Mouse (Mus musculus) left cerebral cortex, adult 18-20 months (tissue): ENCODE measurements around the gene Tdrkh. TPM values are rescaled to one million over a fixed set of nuclear protein-coding genes. Genes with fewer than 3 reads are reported as not detected.

Experiments
- DNase-seq, 2 experiments: peaks; one replicate each; pipeline ENCODE4 v3.0.0; 2021 to 2022; ENCODE audit warnings: low spot score in 2 of 2, mixed read lengths in 1 of 2
- total RNA-seq, 2 experiments: library from RNA; stranded (reverse); gene quantifications; 2 replicates each; pipeline ENCODE4 v1.2.3; 2021

The Tdrkh gene
- total RNA-seq, 2 experiments from 2014 or later, result 37.8 to 39.0 TPM

DNA sequence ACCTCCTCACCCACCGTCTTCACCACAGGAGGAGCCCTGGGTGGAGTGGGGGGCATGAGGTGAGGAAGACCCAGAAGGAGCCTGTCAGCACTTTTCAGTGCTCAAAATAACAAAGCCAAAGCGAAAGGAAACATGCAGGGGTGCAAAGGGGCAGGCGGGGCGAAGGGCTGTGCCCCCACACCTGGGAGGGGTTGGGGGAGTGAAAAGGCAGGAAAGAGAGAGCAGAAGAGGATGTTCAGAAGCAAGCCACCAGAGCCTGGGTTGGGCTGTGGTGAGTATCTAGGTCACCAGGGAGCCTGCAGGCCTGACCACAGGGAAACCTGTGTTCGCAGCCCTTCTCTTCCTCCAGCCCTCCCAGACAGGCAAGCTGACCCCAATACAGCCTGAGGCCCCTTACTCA lies 25.0 kb upstream of the Tdrkh start:
- no peak for DNase-seq

DNA sequence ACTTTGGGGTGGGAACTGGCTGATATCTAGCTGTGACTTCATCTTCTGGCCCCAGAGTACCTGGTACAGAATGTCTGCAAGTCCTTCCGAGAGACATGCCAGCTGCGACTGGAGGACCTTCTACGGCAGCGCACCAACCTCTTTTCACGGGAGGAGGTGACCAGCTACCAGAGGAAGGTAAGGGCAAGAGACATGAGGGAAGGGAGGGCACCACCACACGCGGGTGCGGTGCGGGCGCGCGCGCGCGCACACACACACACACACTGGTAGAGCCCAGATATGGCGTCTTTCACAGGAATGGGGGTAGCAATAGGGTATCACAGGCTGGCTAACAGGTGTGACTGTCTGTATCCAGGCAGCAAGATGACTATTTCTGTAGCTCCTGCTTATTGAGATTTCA lies 23.7 kb upstream of the Tdrkh start:
- DNase-seq, result no peak

DNA sequence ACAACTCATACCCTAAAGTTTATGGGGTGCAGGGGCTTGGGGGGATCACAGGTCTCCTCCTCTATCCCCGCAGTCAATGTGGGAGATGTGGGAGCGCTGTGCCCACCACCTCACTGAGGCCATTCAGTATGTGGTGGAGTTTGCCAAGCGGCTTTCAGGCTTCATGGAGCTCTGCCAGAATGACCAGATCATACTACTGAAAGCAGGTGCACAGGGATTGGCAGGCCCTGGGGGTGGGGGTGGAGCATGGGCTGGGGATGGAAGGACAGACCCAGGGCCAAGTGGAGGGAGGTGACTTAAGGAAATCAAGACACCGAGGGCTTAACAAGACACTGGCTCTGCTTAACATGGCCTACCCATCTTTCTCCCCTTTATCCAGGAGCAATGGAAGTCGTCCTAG lies 22.1 kb upstream of the Tdrkh start:
- no peak for DNase-seq

DNA sequence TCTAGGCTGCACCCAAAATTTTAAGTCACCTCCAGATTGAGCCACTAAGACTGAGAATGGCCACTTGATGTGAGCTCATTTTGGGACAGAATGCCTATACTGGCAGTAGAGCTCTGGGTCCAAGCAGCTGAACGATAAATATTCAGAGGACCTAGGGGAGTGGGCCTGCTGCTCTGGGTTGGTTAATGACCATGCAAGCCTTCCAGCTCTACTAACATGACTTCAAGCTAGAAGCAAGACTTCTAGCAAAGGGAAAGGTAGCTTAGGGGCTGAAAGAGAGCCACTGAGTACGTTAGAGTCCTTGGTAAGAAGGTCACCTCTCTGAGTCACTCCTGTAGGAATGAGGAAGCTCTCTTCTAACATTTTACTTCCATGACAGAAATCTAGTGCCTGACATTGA lies 20.9 kb upstream of the Tdrkh start:
- DNase-seq, result no peak

DNA sequence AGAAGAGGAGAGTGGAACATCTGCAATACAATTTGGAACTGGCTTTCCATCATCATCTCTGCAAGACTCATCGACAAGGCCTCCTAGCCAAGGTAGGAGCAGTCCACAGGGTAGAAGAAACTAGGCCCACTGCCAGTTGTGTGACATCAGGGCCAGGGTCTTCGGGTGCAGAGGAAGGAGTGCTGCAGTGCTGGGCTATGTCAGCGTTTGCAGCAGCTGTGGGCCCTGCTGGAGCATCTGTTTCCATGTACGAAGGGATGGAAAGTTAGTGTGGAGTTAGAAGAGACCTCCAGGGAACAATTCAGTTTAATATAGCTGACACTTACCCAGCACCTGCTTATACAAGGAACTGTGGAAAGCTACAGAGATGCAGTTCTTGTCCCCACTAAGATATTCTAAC lies 20.0 kb upstream of the Tdrkh start:
- DNase-seq, result no peak

DNA sequence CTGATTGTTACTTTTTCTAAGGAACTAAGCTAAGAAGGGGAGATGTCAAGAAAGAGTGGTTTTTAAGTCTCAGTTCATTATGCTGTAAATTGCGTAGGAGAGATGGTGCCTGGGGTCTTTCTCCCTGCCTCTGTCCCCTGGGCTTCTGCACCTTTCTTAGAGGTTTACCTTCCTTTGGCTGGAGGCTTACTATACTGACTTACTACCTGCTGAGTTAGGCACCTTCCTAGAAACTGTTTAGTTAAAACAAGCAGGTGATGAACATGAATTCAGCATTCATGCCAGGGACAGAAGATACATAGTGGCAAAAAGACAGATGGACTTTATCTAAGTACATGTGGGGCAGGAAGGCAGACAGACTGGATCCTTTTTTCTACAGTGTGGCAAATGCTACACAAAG lies 16.7 kb upstream of the Tdrkh start:
- DNase-seq, result no peak

DNA sequence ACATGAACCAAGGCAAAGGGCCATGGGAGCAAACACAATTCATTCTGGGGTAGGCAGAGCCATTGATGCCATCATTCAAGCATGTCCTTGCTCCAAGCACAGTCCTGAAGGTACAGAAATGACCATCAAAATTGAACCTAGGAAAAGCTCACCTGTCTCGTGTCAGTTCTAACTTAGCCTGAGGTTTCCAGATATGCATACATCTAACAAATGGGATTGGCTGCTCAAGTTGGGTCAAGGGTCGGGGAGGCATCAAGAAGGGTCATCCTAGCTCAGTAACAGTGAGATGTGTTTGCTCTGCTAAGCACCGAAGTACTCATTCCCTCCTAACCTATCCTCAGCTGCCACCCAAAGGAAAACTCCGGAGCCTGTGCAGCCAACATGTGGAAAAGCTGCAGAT lies 16.2 kb upstream of the Tdrkh start:
- DNase-seq, result no peak

DNA sequence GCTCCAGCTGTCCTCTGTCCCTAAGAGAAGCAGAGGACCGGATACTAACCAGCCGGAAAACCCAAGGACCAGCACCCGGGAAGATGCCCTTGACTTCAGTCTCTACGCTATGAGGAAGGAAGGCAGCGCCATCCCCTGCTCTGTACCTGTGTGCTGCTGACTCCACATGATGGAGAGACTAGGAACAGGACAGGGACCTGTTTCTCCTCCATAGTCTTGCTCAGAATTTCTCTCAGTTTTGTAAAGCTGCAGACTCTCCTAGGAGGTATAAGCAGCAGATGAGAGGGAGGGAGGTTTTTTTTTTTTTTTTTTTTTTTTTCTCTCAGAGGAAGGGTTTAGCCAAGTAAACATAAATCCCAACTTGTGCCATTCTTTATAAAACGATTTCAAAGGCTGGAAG lies 14.9 kb upstream of the Tdrkh start, which contains the start of gene Lingo4:
Lingo4 (plus strand) TSS at position 301 of the 400 bp plus-strand sequence.
- no peak for DNase-seq

DNA sequence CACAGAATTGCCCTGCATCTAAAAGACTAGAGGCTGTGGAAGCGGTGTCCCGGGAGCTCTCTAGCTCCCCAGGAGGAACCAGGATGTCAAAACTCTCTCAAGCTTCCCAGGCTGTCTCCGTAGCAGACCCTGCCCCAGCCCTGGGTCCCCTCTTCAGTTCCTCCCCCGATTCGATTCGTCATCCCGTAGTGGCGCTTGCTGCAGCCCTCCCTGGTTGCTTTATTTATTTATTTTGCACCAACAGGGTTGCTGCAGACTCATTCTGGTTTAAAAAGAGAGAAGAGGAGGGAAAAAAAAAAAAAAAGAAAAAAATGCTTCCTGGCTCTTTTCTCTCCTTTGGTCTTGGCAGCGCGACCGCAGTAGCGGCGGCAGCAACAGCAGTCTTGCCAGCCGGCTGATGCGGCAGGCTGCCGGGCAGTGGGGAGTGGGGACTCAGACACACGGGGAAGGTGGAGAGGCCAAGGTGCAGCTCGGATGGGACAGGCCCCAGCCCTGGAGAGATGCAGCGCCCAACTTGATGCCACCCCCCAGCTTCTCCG lies 14.1 kb upstream of the Tdrkh start:
- DNase-seq, result peak in 1 of 2 experiments; percentile 22

DNA sequence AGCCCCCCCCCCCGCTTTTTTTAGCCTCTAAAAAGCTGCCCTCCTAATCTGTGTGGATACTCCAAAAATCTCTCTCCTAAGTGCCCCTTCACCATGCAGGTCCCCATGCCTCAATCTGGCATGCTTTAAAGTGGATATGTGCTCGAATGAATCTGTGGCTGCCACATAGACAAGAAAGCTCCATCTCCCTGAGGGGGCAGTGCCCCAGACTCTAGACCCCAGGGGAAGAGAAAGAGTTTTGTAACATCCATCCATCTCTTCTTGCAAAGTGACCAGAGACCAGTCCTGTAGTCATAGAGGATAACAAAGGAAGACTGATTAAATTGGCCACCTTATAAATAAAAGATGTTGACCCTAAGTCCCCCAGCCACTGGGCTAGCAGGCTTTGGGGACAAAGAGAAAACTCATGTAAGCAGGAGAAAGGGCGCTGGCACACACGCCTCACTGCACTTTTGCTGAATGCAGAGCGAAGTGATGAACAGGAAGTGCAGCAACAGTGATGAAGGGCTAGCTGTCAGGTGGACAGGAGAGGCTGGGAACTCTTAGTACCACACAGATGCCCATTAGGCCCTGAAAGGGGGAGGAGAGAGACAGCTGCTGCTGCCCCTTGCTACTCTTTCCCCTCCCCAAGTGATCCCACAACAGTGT lies 13.3 kb upstream of the Tdrkh start:
- DNase-seq, result no peak

DNA sequence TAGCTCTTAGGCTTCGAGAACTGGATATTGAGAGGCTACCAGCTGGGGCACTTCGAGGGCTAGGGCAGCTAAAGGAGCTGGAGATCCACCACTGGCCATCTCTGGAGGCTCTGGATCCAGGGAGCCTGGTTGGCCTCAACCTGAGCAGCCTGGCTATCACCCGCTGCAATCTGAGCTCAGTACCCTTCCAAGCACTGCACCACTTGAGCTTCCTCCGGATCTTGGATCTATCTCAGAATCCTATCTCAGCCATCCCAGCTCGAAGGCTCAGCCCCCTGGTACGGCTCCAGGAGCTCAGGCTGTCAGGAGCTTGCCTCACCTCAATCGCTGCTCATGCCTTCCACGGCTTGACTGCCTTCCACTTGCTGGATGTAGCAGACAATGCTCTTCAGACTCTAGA lies 10.6 kb upstream of the Tdrkh start:
- no peak for DNase-seq

DNA sequence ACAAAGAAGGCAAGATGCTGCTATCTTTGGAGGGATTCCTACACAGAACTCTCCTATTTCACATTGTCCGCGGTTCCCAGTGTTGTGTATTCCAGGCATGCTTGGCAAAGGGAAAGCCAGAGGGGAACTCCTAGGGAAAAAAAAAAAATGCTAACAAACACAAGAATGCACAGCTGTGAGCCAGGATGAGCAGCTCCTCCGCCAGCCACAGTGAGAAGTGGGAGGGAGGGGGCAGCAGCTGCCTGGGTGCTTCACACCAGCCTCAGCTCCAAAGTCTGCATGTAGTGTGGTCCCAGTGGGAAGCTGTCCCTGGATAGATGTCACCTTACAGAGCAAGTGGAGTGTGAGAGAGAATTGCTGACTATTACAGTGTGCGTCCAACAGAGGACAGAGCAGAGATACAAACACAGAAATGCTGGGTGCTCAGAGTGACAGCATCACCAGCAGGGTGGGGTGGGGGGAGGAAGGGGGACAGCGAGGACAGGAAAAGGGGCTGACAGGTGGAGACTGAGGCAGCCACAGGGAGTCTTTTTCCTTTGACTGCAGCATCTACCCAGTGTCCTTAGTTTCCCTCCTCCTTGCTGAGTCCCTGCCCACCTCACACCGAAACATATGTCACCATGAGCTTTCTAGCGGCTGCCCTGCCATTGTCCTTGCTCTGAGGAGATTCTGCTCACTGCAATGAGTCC lies 8.6 kb upstream of the Tdrkh start:
- DNase-seq, result peak; percentile 50 to 68

DNA sequence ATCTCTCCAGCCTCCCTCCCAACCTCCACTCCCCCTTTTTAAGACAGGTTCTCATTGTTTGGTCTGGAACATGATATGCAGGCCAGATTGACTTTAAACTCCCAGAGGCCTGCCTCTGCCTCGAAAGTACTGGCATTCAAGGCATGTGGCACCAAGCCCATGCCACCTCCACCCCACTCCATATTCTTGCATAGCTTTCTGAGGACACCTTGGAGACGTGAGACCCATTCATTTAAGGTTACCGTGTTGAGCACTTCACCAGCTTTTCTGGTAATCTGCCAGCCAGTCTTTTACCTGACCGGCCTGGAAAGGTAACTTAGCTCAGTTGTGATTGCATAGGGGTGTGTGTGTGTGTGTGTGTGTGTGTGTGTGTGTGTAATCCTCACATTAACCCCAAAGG lies 7.5 kb upstream of the Tdrkh start:
- no peak for DNase-seq

DNA sequence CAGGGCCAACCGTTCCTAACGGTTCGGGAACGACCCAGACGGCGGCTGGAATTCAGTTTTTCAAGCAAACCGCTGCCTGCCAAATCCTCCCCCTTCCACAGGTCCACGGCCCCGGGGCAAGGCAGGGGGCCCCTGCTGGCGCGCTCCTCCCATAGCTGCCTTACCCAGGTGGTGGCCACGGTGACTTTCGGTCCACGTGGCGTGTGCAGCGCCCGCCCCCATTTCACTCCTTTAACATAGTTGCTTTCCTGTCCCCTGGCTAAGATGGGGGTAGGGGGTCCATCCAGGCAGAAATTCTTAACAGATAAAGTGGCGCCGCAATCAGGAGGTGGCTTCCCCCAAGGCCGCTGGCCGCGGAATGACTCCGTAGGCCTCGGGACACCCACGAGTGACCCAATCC lies 543 bp upstream of the Tdrkh start:
- no peak for DNase-seq

DNA sequence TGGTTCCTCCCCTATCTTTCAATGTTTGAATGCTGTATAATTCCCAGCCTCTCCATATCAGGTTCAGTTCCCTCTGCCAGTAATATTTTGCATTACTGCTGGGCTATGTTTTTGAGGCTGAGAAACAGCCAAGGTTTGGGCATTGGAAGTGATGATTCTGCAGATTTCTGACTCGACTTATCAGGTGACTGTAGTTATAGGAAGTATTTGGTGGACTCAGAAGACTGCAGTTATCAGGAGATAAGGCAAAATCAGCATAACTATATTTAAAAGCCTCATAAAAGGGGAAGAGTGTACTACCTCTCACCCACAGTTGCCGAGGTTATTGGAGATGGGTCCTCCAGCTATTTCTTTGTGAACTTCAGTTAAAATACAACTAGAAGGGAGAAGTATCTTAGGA lies 17.9 kb downstream of the Tdrkh start:
- no peak for DNase-seq

DNA sequence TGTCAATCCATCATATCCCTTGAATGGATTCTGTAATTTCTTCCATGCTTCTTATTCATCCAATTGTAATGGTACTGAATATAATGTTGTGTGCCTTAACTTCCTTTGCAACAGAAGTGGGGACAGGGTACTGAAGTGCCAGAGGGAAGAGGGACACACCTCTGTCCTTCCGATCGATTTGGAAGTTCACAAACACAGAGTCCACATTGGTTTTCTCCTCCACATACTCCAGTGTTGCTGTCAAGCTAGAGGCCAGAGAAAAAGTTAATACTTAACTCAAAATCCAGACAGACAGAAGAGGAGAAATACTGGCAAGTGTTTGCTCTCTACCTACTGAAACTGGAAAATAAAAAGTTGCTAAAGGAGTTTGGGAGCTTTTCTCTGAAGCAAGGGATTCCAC lies 21.2 kb downstream of the Tdrkh start:
- DNase-seq, result no peak

DNA sequence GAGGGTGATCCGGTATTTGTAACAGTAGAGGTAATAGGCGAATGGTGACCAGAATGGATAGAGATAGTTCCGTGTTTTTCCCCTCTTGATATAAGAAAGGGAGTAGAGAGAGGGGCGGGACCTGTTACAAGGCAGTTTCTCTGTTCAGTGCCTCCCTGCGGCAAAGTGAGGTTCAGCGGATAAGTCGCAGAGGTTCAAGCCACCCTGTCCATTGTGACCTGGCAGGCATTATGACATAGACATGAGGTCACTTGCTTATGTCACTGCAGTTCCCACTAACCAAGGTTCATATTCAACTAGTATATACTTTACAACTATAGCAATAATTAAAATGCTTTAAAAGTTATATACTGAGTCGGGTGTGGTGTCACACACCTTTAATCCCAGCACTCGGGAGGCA lies 23.3 kb downstream of the Tdrkh start:
- DNase-seq, result no peak

DNA sequence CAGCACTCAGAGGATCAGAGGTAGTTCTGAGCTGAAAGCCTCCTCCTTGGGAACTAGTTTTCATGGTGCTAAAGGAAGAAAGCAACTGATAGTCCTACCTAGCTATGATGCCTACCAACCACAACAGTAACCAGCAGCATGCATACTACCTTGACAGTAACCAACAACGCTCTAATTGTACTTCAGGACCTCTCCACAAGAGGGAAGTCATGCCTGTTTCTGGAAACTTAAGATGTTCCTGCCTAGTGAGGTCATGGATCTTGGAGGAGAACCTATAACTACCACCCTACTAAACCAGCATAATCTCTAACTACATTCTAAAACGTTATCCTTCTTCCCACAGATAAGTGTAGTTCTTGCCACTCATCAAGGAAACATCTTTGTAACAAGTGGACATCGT lies 28.1 kb downstream of the Tdrkh start:
- DNase-seq, result no peak

DNA sequence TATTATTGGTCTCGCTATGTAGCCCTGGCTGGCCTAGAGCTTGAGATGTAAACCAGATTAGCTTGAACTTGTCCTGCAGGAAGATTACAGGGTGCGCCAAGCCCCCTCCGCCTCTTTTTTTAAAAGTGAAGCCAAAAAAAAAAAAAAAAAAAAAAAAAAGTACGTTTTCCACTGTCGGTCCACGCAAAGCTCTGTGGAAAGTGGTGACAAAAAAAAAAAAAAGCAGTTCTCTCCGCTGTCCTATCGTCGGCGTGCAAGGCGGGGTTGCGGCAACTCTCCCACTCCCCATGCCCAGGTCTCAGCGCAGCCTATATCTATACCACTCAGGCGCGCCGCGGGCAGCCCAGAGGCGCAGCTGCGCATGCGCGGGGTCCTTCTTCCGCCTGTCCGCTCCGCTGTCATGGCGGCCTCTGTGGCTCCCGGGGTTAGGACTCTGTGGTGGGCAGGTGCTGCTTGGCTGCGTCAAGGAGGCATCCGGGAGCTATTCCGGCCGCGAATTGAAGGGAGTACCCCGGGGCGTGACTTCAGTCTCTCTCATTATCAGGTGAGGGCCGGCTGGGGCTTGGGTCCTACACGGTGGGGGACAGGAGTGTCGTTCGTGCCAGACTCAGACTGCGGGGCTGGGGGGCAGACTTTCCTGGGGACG lies 30.0 kb downstream of the Tdrkh start, which contains the start of gene Mrpl9:
Mrpl9 (plus strand) TSS at position 368 of the 646 bp plus-strand sequence.
- peak; percentile 94 to 95 for DNase-seq

DNA sequence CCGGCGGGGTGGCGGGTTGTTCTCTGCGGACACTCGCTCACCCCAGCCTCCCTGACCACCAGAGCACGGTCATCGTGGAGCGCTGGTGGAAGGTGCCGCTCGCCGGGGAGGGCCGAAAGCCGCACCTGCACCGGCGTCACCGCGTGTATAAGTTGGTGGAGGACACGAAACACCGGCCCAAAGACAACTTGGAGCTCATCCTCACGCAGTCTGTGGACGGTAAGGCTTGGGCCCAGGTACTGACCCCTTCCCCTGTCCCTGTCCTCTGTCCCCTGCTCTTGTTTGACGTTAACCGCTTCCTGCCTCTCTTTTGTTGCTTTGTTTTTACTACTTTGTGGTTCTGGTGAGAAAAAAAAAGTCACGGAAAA lies 30.5 kb downstream of the Tdrkh start, which contains the start of gene Oaz3:
Oaz3 (minus strand) TSS at position 319 of the 368 bp plus-strand sequence.
- no peak for DNase-seq

DNA sequence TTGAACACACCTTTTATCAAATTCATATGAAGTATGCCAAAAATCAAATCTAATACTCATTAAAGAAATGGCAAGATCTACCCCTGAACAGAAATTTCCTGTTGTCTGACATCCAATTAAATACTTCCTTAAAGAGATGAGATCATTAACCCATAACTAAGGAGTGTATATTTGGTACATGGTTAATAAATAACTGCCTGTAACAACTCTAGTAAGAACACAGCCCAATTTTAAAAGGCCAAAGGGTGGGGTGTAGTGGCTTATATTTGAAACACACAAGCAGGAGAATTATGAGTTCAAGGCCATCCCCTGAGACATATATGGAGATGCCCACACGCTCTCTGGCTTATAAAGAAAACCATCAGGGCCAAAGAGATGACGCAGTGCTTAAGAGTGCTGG lies 36.3 kb downstream of the Tdrkh start:
- no peak for DNase-seq

DNA sequence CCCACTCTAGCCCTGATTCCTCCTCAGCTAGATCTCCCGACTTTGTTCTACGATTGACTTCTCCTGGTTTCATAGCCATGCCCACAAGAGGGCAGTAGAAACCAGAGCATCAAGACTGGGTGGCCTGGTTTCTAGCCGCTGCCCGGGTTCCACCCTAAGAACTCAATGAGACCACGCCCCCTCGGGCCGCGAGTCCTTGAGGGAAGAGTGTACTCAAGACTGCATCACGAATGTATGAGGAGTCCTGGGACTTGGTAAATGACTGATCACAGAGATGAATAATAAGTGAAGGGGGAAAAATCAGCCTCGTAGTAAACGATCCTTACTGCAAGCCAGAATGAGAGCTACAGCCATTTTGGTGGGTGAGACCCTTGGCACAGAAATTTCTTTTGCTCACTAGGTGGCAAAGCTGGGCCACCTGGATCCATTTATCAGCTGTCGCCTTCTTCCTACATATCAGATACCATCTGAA lies 43.5 kb downstream of the Tdrkh start:
- DNase-seq, result peak; percentile 81 to 82
